Mouse (Mus musculus): ENCODE data around the gene Spi1.

DNA sequence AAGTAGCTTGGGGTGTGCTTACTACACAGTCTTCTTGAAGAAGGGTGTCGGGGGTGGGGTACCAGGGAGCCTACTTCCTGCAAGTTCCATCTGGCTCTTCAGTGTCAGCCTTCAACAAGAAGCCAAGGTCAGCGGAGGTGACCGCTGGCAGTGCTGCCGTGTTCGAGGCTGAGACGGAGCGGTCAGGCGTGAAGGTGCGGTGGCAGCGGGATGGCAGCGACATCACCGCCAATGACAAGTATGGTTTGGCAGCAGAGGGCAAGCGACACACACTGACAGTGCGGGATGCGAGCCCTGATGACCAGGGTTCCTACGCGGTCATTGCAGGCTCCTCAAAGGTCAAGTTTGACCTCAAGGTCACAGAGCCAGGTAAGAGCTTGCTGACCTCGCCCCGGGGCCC lies 36.9 kb downstream of the Spi1 start:
- TF ChIP-seq CTCF (conservative IDR thresholded peaks at IDR 0.05; ENCODE audit: low read length) = no peak
- no peak for TF ChIP-seq POU5F1 (IDR thresholded peaks at IDR 0.05; ENCODE audit: borderline replicate concordance, low read length)
- TF ChIP-seq NANOG (IDR thresholded peaks at IDR 0.05; ENCODE audit: borderline replicate concordance, low read length) = no peak
